Mouse (Mus musculus): ENCODE data around the gene Stag2.

DNA sequence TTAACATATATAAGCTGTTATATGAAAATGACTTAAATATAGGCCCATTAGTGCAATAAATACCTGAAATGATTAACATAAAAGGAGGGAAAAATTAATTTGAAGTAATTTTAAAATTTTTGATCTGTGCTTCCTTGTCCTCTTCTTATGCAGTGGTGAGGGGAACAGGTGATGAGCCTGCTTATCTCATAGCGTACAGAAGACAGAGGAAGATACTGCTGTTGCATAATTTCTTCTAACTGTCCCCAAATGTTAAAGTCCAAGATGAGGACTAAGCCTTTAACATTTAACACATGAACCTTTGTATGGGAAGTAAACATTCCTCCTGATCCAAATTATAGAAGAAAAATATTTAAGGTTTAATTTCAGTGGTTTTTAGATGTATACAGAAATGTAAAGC lies 66.6 kb downstream of the Stag2 start:
- TF ChIP-seq CTCF (IDR thresholded peaks at IDR 0.05; ENCODE audit: extremely low read depth, insufficient read depth, insufficient read length, insufficient replicate concordance): no peak
- no peak for TF ChIP-seq POLR2A (IDR thresholded peaks at IDR 0.05; ENCODE audit: low read depth, low read length)

All from spleen, adult 2 months (tissue).